Mouse (Mus musculus) midbrain, embryonic 13.5 days (tissue): ENCODE results near the gene Gm11549. TPM values are rescaled to one million over a fixed set of nuclear protein-coding genes. Genes with fewer than 3 reads are reported as not detected.
A peak's percentile ranks its signal among the peaks of the same experiment; 100 is the strongest.

Experiments used
- ATAC-seq: fragments of 200-750 bp; cut with Nextera tagmentation; 2 replicates; pipeline ENCODE4 v1.8.0; 2017; ENCODE audit warnings: mild to moderate bottlenecking, moderate TSS enrichment, moderate library complexity
- H3K27ac ChIP-seq: fragments of 300-500 bp; sonication (generic); 2 replicates; pipeline ENCODE4 v1.5.1; 2015; ENCODE audit warnings: inconsistent platforms, mild to moderate bottlenecking, moderate library complexity
- H3K27me3 ChIP-seq: fragments of 300-500 bp; sonication (generic); 2 replicates; pipeline ENCODE4 v1.6.1; 2015; ENCODE audit warnings: mild to moderate bottlenecking, inconsistent platforms
- H3K36me3 ChIP-seq: fragments of 300-500 bp; sonication (generic); 2 replicates; pipeline ENCODE4 v1.6.1; 2015; ENCODE audit warnings: mild to moderate bottlenecking, inconsistent platforms
- H3K4me1 ChIP-seq: fragments of 300-500 bp; sonication (generic); replicated peaks from 2 replicates; pipeline ENCODE4 v1.6.1; 2015; ENCODE audit warnings: inconsistent platforms
- H3K4me2 ChIP-seq: fragments of 300-500 bp; sonication (generic); replicated peaks from 2 replicates; pipeline ENCODE4 v1.6.1; 2015; ENCODE audit warnings: moderate library complexity, mild to moderate bottlenecking, inconsistent platforms
- H3K4me3 ChIP-seq: fragments of 300-500 bp; sonication (generic); replicated peaks from 2 replicates; pipeline ENCODE4 v1.5.1; 2015; ENCODE audit warnings: mild to moderate bottlenecking, inconsistent platforms
- H3K9ac ChIP-seq: fragments of 300-500 bp; sonication (generic); replicated peaks from 2 replicates; pipeline ENCODE4 v1.6.1; 2015; ENCODE audit warnings: mild to moderate bottlenecking, inconsistent platforms
- H3K9me3 ChIP-seq: fragments of 300-500 bp; sonication (generic); 2 replicates; pipeline ENCODE4 v1.6.1; 2016; ENCODE audit warnings: mild to moderate bottlenecking, inconsistent platforms
- WGBS: fragments of 180-500 bp; shearing (Covaris S2); methylation state at CpG from one replicate; pipeline ENCODE4 v1.1.7; 2015; 5-methylcytosine and 5-hydroxymethylcytosine counted together
- polyA plus RNA-seq: library from polyadenylated mRNA; unstranded; fragments of >200 nt; fragmentation: Nextera tagmentation; extraction: Ambion mirVana; gene quantifications from 2 replicates; pipeline ENCODE4 v1.2.1, GENCODE M21; 2015

The Gm11549 gene
- polyA plus RNA-seq, 1 experiment from 2014 or later, result 0.71 TPM

DNA sequence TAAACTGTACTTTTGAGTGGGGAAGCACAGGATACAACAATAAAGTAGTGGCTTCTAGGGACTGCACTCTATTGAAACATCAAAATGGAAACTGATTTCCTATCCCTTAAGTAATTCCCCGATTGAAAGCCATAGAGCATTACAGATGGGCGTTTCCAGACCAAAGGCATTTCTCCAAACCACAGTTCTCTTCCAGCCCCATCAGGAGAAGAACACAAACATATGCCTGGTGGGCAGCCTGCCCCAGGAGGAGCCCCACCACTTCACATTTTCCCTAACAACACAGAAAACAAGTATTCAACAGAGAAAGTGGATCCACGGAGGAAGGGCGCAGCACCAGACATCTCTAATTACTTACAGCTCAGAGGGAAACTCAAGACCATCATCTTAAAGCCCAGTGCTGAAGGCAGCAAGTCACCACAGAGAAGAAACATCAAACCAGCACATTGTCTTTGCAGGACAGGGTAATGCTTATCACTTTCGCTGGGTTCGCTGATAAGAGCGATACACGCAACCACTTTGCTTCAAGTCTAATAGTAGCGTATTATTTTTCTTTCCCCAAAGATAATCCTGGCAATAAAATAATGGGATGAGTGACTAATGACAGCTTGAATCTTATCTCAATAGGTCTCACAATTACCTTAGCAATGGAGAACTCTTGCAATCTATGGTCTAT lies 28.8 kb downstream of the Gm11549 start:
- H3K27ac ChIP-seq, result no peak overlapping the region
- no peaks in the 10 kb centered on the region for H3K4me1 ChIP-seq
- 84% methylated on average over 9 of the region's 9 CpGs for WGBS
- ATAC-seq, result no peak
- H3K36me3 ChIP-seq, result no peaks in the 10 kb centered on the region
- H3K4me3 ChIP-seq, result no peak overlapping the region
- H3K9me3 ChIP-seq, result no peaks in the 10 kb centered on the region
- no peak overlapping the region for H3K4me2 ChIP-seq
- peaks cover 4% of the 10 kb centered on the region; the same call in 1 of the 2 replicates for H3K27me3 ChIP-seq
- no peak overlapping the region for H3K9ac ChIP-seq

DNA sequence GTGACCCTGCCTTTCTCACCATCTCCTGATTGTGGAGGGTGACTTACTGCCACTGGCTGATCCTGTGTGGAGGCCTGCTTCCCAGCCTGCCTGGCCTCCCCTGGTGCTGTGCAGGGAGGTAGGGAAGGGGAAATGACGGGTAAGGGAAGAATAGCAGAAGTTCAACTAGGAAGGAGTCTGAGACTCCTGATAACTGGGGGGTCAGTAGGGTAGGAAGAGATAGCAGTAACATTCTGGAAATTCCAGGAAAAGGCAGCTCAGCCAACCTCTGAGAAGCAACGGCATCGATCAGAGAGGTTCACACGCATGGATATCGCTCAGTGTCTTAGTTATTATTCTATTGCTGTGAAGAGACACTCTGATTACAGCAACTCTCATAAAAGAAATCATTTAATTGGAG lies 30.1 kb downstream of the Gm11549 start:
- H3K36me3 ChIP-seq, result no peaks in the 10 kb centered on the region
- H3K27ac ChIP-seq, result no peak overlapping the region
- no peak overlapping the region for H3K9ac ChIP-seq
- H3K4me2 ChIP-seq, result no peak overlapping the region
- peaks cover 4% of the 10 kb centered on the region; the same call in 1 of the 2 replicates for H3K27me3 ChIP-seq
- ATAC-seq, result no peak
- no peaks in the 10 kb centered on the region for H3K4me1 ChIP-seq
- 88% methylated on average over 5 of the region's 5 CpGs for WGBS
- no peaks in the 10 kb centered on the region for H3K9me3 ChIP-seq
- H3K4me3 ChIP-seq, result no peak overlapping the region

- WGBS, result 97% methylated on average over 1 of the region's 1 CpGs
- Histone ChIP-seq H3K36me3 (no peaks in the 10 kb centered on the region), H3K9me3 (no peaks in the 10 kb centered on the region), H3K4me2 (no peak overlapping the region), H3K4me3 (no peak overlapping the region), H3K27ac (no peak overlapping the region), H3K4me1 (no peaks in the 10 kb centered on the region), H3K9ac (no peak overlapping the region), H3K27me3 (no peaks in the 10 kb centered on the region)
- no peak for ATAC-seq
These were observed 32.1 kb downstream of the Gm11549 start for GRCm38 (mm10) chr3:36489590-36489910.

- Histone ChIP-seq H3K36me3 (no peaks in the 10 kb centered on the region), H3K4me2 (no peak overlapping the region), H3K27me3 (no peaks in the 10 kb centered on the region), H3K4me1 (no peaks in the 10 kb centered on the region), H3K9ac (no peak overlapping the region), H3K4me3 (no peak overlapping the region), H3K9me3 (no peaks in the 10 kb centered on the region), H3K27ac (no peak overlapping the region)
- ATAC-seq, result no peak
- 91% methylated on average over 6 of the region's 6 CpGs for WGBS
These were observed 32.6 kb downstream of the Gm11549 start for GRCm38 (mm10) chr3:36488899-36489589.

DNA sequence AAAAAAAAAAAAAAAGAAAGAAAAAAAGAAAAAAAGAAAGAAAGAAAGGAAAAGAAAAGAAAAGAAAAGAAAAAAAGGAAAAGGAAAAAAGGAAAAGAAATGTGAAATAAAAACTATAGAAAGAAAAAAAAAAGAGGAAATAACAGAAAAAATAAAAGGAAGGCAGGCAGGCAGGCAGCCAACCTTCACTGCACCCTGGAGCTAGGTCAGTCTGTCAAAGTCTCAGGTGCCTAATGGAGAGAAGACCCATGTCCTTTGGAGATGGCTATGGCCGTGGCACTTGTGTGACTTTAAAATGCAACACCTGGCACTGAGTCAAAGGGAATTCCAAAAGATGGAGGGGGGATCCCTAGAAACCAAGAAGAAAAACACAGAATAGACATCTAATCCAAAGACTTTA lies 33.2 kb downstream of the Gm11549 start:
- no peak overlapping the region for H3K9ac ChIP-seq
- no peak overlapping the region for H3K4me3 ChIP-seq
- 63% methylated on average over 1 of the region's 1 CpGs for WGBS
- H3K4me2 ChIP-seq, result no peak overlapping the region
- H3K27me3 ChIP-seq, result no peaks in the 10 kb centered on the region
- H3K27ac ChIP-seq, result no peak overlapping the region
- no peaks in the 10 kb centered on the region for H3K4me1 ChIP-seq
- H3K9me3 ChIP-seq, result no peaks in the 10 kb centered on the region
- no peak for ATAC-seq
- no peaks in the 10 kb centered on the region for H3K36me3 ChIP-seq

DNA sequence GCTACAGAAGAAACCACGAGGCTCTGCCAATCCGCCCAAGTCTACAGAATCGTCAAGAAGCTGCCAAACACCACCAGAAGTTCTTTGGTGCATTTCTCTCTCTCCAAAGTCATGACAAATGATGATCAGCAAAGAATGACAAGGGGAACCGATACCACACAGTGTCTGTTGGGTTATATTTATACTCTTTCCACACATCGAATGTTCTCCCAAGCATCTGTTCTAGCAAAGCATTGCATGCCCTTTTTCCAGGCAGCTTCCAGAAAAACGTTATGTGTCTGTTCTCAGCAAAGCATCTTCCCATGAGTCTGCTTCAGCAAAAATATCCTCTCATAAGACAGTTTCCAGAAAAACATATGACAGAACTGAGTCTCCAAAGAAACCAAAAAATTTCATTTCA lies 34.7 kb downstream of the Gm11549 start:
- Histone ChIP-seq H3K27ac (no peak overlapping the region), H3K4me1 (peaks cover 6% of the 10 kb centered on the region), H3K4me2 (no peak overlapping the region), H3K9me3 (no peaks in the 10 kb centered on the region), H3K27me3 (no peaks in the 10 kb centered on the region), H3K36me3 (no peaks in the 10 kb centered on the region), H3K4me3 (no peak overlapping the region), H3K9ac (no peak overlapping the region)
- ATAC-seq, result no peak
- WGBS, result 86% methylated on average over 6 of the region's 6 CpGs

GRCm38 (mm10) chr3:36486176-36486575 lies 35.4 kb downstream of the Gm11549 start:
- no peak for ATAC-seq
- 59% methylated on average over 6 of the region's 6 CpGs for WGBS
- peaks cover 10% of the 10 kb centered on the region for H3K4me1 ChIP-seq
- no peaks in the 10 kb centered on the region for H3K36me3 ChIP-seq
- H3K27me3 ChIP-seq, result no peaks in the 10 kb centered on the region
- no peak overlapping the region for H3K4me3 ChIP-seq
- H3K4me2 ChIP-seq, result no peak overlapping the region
- H3K27ac ChIP-seq, result no peak overlapping the region
- no peaks in the 10 kb centered on the region for H3K9me3 ChIP-seq
- H3K9ac ChIP-seq, result no peak overlapping the region

GRCm38 (mm10) chr3:36484292-36484691 lies 37.3 kb downstream of the Gm11549 start:
- no peak for ATAC-seq
- Histone ChIP-seq H3K27me3 (no peaks in the 10 kb centered on the region), H3K4me2 (no peak overlapping the region), H3K27ac (no peak overlapping the region), H3K4me1 (peaks cover 10% of the 10 kb centered on the region), H3K4me3 (no peak overlapping the region), H3K9ac (no peak overlapping the region), H3K9me3 (no peaks in the 10 kb centered on the region), H3K36me3 (no peaks in the 10 kb centered on the region)
- 95% methylated on average over 4 of the region's 4 CpGs for WGBS

DNA sequence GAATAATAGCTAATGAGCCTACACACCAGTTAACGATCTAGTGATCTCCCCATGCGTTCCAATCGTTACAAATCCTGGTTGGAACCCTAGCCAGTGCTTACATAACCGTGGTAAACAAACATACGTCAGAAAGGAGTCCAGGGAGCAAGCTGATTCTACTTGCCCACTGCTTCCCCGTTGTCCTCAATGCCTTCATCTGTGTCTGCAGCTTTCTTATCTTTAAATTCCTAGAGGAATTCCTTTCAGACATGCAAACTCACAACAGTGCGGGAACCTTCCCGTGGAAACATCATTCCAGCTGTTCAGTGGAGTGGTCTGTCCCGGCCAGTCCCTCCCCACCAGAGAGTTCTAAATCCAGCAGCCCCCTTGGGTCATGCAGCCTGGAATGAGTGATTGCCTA lies 38.7 kb downstream of the Gm11549 start:
- no peak overlapping the region for H3K4me2 ChIP-seq
- no peak overlapping the region for H3K4me3 ChIP-seq
- no peak for ATAC-seq
- H3K36me3 ChIP-seq, result no peaks in the 10 kb centered on the region
- peaks cover 10% of the 10 kb centered on the region for H3K4me1 ChIP-seq
- H3K27me3 ChIP-seq, result no peaks in the 10 kb centered on the region
- H3K9me3 ChIP-seq, result no peaks in the 10 kb centered on the region
- H3K27ac ChIP-seq, result no peak overlapping the region
- WGBS, result 48% methylated on average over 9 of the region's 9 CpGs
- no peak overlapping the region for H3K9ac ChIP-seq

DNA sequence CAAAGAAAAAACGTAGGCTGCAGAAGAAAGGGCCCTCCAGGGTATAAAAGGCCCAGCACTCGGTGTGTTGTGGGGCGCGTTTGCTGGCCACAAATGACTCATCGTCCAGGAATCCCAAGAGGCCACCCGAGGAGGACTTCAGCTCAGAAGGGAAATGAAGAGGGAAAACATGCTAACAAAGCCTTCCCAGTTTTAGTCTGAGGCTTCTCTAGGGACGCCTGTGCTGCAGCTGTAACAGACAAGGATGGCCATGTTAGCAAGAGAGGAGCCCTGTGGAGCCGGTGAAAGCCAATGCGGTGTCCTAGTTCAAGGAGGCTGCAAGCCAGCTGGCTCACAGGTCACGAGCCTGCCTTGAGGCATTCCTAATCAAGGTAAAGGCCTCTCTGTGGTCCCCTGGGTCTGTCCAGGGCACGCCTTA lies 39.8 kb downstream of the Gm11549 start:
- Histone ChIP-seq H3K9ac (no peak overlapping the region), H3K4me3 (no peak overlapping the region)

GRCm38 (mm10) chr3:36480486-36480885 lies 41.1 kb downstream of the Gm11549 start:
- Histone ChIP-seq H3K4me3 (no peak overlapping the region), H3K9me3 (no peaks in the 10 kb centered on the region), H3K9ac (no peak overlapping the region), H3K4me2 (no peak overlapping the region), H3K27ac (no peak overlapping the region), H3K36me3 (no peaks in the 10 kb centered on the region), H3K27me3 (peaks cover 5% of the 10 kb centered on the region; the same call in 1 of the 2 replicates), H3K4me1 (peaks cover 21% of the 10 kb centered on the region)
- ATAC-seq, result no peak
- WGBS, result 48% methylated on average over 2 of the region's 2 CpGs

More for the DNA sequence above, 39.8 kb downstream of the Gm11549 start:
- Histone ChIP-seq H3K9me3 (no peaks in the 10 kb centered on the region), H3K27me3 (peaks cover 5% of the 10 kb centered on the region; the same call in 1 of the 2 replicates), H3K27ac (peak overlapping the region; percentile 74), H3K36me3 (no peaks in the 10 kb centered on the region), H3K4me1 (peaks cover 11% of the 10 kb centered on the region), H3K4me2 (peak overlapping the region; percentile 28; the same call in 1 of the 2 replicates)
- peak; percentile 75 for ATAC-seq
- WGBS, result 5% methylated on average over 11 of the region's 11 CpGs

DNA sequence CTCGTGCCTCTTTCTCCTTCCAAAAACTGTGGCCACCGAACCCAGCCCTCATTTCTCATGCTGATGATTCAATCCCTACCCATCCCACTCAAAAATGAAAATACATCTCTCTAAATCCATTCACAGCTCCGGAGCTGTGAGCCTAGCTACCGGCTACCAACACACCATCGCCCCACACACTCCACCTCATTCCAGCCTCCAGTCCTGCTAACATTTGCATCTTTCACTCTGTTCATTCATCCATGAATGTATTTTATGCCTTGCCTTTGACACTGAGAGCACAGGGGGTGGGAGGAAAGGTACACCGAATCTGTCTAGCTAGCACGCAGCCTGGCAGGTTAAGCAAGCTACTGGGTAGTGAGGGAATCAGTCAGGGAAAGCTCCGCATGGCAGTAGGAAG lies 42.8 kb downstream of the Gm11549 start:
- WGBS, result 67% methylated on average over 8 of the region's 8 CpGs
- Histone ChIP-seq H3K4me2 (no peak overlapping the region), H3K36me3 (no peaks in the 10 kb centered on the region)

More for the DNA sequence above, 42.8 kb downstream of the Gm11549 start:
- Histone ChIP-seq H3K9me3 (no peaks in the 10 kb centered on the region), H3K9ac (no peak overlapping the region), H3K27ac (no peak overlapping the region), H3K4me1 (peaks cover 26% of the 10 kb centered on the region), H3K27me3 (peaks cover 5% of the 10 kb centered on the region; the same call in 1 of the 2 replicates), H3K4me3 (no peak overlapping the region)
- no peak for ATAC-seq
